28 mouse cellular contexts compared by ENCODE assay signal in the genomic region with DNA sequence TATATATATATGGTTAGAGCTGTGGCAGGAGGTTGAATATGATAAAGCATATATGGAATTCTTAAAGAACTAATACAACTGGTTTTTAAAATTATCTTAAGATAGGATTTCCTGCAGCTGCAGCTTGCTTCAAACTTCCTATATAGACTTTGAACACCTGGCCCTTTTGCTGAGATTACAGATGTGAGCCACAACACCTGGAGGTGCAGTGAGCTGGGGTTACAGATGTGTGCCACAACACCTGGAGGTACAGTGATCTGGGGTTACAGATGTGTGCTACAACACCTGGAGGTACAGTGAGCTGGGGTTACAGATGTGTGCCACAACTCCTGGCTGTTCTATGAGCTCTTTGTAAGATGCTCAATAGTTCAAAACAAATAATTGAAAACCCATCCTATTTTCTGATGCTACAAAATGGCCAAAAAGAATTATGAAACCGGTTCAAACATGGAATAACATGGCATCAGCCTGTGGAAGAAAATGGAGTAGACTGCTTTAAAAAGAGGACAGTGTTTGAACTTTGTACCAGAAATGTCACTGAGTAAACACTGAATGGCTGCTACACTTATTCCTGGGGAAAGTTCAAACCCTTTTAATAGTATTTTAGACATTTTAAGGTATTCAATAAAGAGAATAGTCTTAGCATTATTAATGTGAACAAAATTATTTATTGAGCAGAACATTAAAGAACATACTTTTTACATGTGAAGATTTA.
"Had no signal": no experiment of that assay in that cellular context is flagged by ENCODE, and none has a peak within 500 bp of the region (broad histone marks: within the 10 kb centered on the region; RNA-seq: fewer than 3 reads in every experiment).

No protein-coding gene starts in this region.

- H3K4me2 ChIP-seq: heart, embryonic 11.5 days; heart, embryonic 13.5 days; heart, embryonic 15.5 days; hindbrain, embryonic 12.5 days; hindbrain, embryonic 14.5 days; kidney, embryonic 15.5 days; limb, embryonic 13.5 days; limb, embryonic 15.5 days; liver, embryonic 13.5 days; liver, embryonic 15.5 days had no signal

- H3K9me3 ChIP-seq: heart, embryonic 13.5 days; heart, embryonic 15.5 days; hindbrain, embryonic 10.5 days; hindbrain, embryonic 12.5 days; kidney, embryonic 15.5 days; limb, embryonic 13.5 days; limb, embryonic 15.5 days; liver, embryonic 13.5 days; liver, embryonic 15.5 days had no signal

- H3K4me1 ChIP-seq: heart, embryonic 13.5 days; heart, embryonic 15.5 days; kidney, embryonic 15.5 days; limb, embryonic 15.5 days; liver, embryonic 13.5 days; liver, embryonic 15.5 days had no signal

- H3K27me3 ChIP-seq: heart, embryonic 13.5 days; heart, embryonic 15.5 days; hindbrain, embryonic 12.5 days; kidney, embryonic 15.5 days; limb, embryonic 13.5 days; limb, embryonic 15.5 days; liver, embryonic 13.5 days; liver, embryonic 15.5 days had no signal

- H3K9ac ChIP-seq: heart, embryonic 13.5 days; heart, embryonic 15.5 days; hindbrain, embryonic 12.5 days; hindbrain, embryonic 14.5 days; kidney, embryonic 15.5 days; limb, embryonic 13.5 days; limb, embryonic 15.5 days; liver, embryonic 13.5 days; liver, embryonic 15.5 days had no signal

- H3K36me3 ChIP-seq: heart, embryonic 13.5 days; heart, embryonic 15.5 days; hindbrain, embryonic 10.5 days; hindbrain, embryonic 12.5 days; kidney, embryonic 15.5 days; limb, embryonic 13.5 days; limb, embryonic 15.5 days; liver, embryonic 13.5 days; liver, embryonic 15.5 days had no signal

- DNase-seq: gastrocnemius, adult 2 months; gastrocnemius, postnatal 10 days; gastrocnemius, postnatal 25 days; heart, adult 2 months; heart, postnatal 14 days; heart, postnatal 4 days; kidney, adult 11 months; kidney, adult 2 months; kidney, adult 9 months; kidney, postnatal 14 days; kidney, postnatal 36 days; layer of hippocampus, adult 9-11 months; layer of hippocampus, postnatal 36 days; left cerebral cortex, postnatal 4 days; liver, embryonic 13.5 days had no signal

- H3K4me3 ChIP-seq: gastrocnemius, adult 2 months; heart, adult 2 months; heart, embryonic 13.5 days; heart, embryonic 15.5 days; hindbrain, embryonic 10.5 days; hindbrain, embryonic 12.5 days; kidney, embryonic 15.5 days; limb, embryonic 13.5 days; limb, embryonic 15.5 days; liver, embryonic 13.5 days; liver, embryonic 15.5 days had no signal

- H3K27ac ChIP-seq: gastrocnemius, adult 2 months; heart, adult 2 months; heart, embryonic 13.5 days; heart, embryonic 15.5 days; hindbrain, embryonic 10.5 days; hindbrain, embryonic 12.5 days; hindbrain, embryonic 14.5 days; kidney, embryonic 15.5 days; kidney, postnatal 0 days; limb, embryonic 13.5 days; limb, embryonic 15.5 days; liver, embryonic 13.5 days; liver, embryonic 15.5 days had no signal

- ATAC-seq: hindbrain, embryonic 16.5 days; inflammation-experienced regulatory T-cells, adult 6 months had no signal
